9 mouse cellular contexts compared by ENCODE assay signal in genomic region chr5:66070350-66070749, GRCm38 (mm10).
DNase-seq lines count a peak whose midpoint lies in the region; ATAC-seq and TF ChIP-seq lines count a peak whose summit lies in the region.
"Had no signal": no experiment of that assay in that cellular context is flagged by ENCODE, and none has a peak within 500 bp of the region (broad histone marks: within the 10 kb centered on the region; RNA-seq: fewer than 3 reads in every experiment).

No protein-coding gene starts in this region.

- peak overlapping the region; percentile 46; the same call in 1 of the 2 replicates for H3K9ac ChIP-seq in CH12.LX (ENCODE audit: insufficient read depth, low read depth)
- H3K9ac ChIP-seq in ES-E14 (ENCODE audit: insufficient read depth, low read depth, low read length, poor library complexity, severe bottlenecking): no peak overlapping the region
- no peak overlapping the region for H3K9ac ChIP-seq in liver, embryonic 11.5 days (ENCODE audit: low read depth, low read length)

- H3K9me3 ChIP-seq in CH12.LX (replicated peaks; ENCODE audit: low read length) (no peaks in the 10 kb centered on the region), ES-E14 (ENCODE audit: control insufficient read depth, insufficient read depth, low read depth, low read length) (no peaks in the 10 kb centered on the region)
- no peaks in the 10 kb centered on the region for H3K9me3 ChIP-seq in liver, embryonic 11.5 days (ENCODE audit: control insufficient read depth, low read length)
- H3K9me3 ChIP-seq: forebrain, embryonic 12.5 days had no signal

- dilution Hi-C loops in CH12.LX (cut with MboI; ENCODE audit: extremely low pct_ligation_motif_present, extremely low pct_unique_long_range_greater_than_20kb, low sequenced_read_pairs): no loop called here

- peaks cover 18% of the 10 kb centered on the region for H3K79me2 ChIP-seq in CH12.LX (replicated peaks; ENCODE audit: control insufficient read depth, extremely low read depth, insufficient read depth, poor library complexity, severe bottlenecking)

- H3K27me3 ChIP-seq in kidney, adult 2 months (replicated peaks; ENCODE audit: control insufficient read depth, insufficient read depth, low read length): no peaks in the 10 kb centered on the region
- no peaks in the 10 kb centered on the region for H3K27me3 ChIP-seq in CH12.LX (replicated peaks)
- no peaks in the 10 kb centered on the region for H3K27me3 ChIP-seq in liver, embryonic 11.5 days (replicated peaks; ENCODE audit: control insufficient read depth, insufficient read depth, low read length)

- WGBS in kidney, adult 2 months: 19% methylated on average over 2 of the region's 2 CpGs
- 54% methylated on average over 2 of the region's 2 CpGs for WGBS in liver, embryonic 11.5 days

- TF ChIP-seq CTCF in kidney, adult 2 months (conservative IDR thresholded peaks at IDR 0.05; ENCODE audit: insufficient read depth, insufficient read length, low read depth, low read length): no peak
- TF ChIP-seq CTCF in CH12.LX (conservative IDR thresholded peaks at IDR 0.05 in 1 of 2, IDR thresholded peaks at IDR 0.05 in 1 of 2; ENCODE audit: low read depth in 2 of 2, low read length in 2 of 2): no peak

- TF ChIP-seq RAD21 in CH12.LX (IDR thresholded peaks at IDR 0.05; ENCODE audit: low read depth, low read length): no peak

- no peak for TF ChIP-seq POLR2A in kidney, adult 2 months (IDR thresholded peaks at IDR 0.05; ENCODE audit: low read depth, low read length)
- TF ChIP-seq POLR2A in CH12.LX (IDR thresholded peaks at IDR 0.05; ENCODE audit: low read depth, low read length): no peak

- peak; percentile 59; the same call in 1 of the 2 replicates for TF ChIP-seq EP300 in CH12.LX (IDR thresholded peaks at IDR 0.05; ENCODE audit: low read length)

- ATAC-seq in liver, embryonic 11.5 days (replicated peaks; ENCODE audit: low FRiP score): no peak

- H3K4me1 ChIP-seq in kidney, adult 2 months (ENCODE audit: control insufficient read depth, insufficient read depth, low read length): peaks cover 52% of the 10 kb centered on the region
- H3K4me1 ChIP-seq in CH12.LX (ENCODE audit: control insufficient read depth in 1 of 2, insufficient read depth in 2 of 2) (peaks cover 35 to 58% of the 10 kb centered on the region in 2 experiments), ES-E14 (ENCODE audit: control insufficient read depth in 2 of 2, insufficient read depth in 2 of 2, low read length in 2 of 2, poor library complexity in 1 of 2) (peaks cover 2 to 3% of the 10 kb centered on the region in 2 experiments; a peak in 2 of 4 replicates)
- peaks cover 19% of the 10 kb centered on the region; the same call in 1 of the 2 replicates for H3K4me1 ChIP-seq in liver, embryonic 11.5 days (replicated peaks; ENCODE audit: control insufficient read depth, insufficient read depth, low read length)

- peak overlapping the region; percentile 74 for H3K27ac ChIP-seq in kidney, adult 2 months (ENCODE audit: insufficient read depth, low read depth, low read length)
- H3K27ac ChIP-seq in CH12.LX (ENCODE audit: insufficient read depth, low read depth) (peak overlapping the region; percentile 94), ES-E14 (ENCODE audit: insufficient read depth, low read depth, low read length, poor library complexity, severe bottlenecking) (no peak overlapping the region)
- H3K27ac ChIP-seq in liver, embryonic 11.5 days (ENCODE audit: low read depth, low read length): no peak overlapping the region
- H3K27ac ChIP-seq: forebrain, embryonic 12.5 days; left cerebral cortex, adult 2 months had no signal

- DNase-seq in kidney, adult 2 months: no peak
- no peak for DNase-seq in kidney, postnatal 14 days
- DNase-seq in CH12.LX (ENCODE audit: extremely low read depth) (no peak), ES-E14 (ENCODE audit: low read depth, low spot score) (no peak)
- no peak for DNase-seq in liver, embryonic 11.5 days (ENCODE audit: low spot score)
- no peak for DNase-seq in B cell, adult 2 months
- no peak for DNase-seq in gastrocnemius, postnatal 14 days

- no peak overlapping the region for H3K4me3 ChIP-seq in kidney, adult 2 months (ENCODE audit: insufficient read depth, low read depth, low read length)
- H3K4me3 ChIP-seq in CH12.LX (replicated peaks in 1 of 3; ENCODE audit: low read depth in 2 of 3, low read length in 2 of 3, poor library complexity in 1 of 3) (peak overlapping the region; percentile 18 to 54 (median 36)), ES-E14 (ENCODE audit: insufficient read depth in 1 of 2, low read depth in 1 of 2, low read length in 2 of 2, poor library complexity in 1 of 2, severe bottlenecking in 1 of 2) (no peak overlapping the region)
- H3K4me3 ChIP-seq in liver, embryonic 11.5 days (ENCODE audit: low read depth, low read length): no peak overlapping the region

- H3K36me3 ChIP-seq in kidney, adult 2 months (ENCODE audit: control insufficient read depth, insufficient read depth, low read length): peaks cover 2% of the 10 kb centered on the region; the same call in 1 of the 2 replicates
- H3K36me3 ChIP-seq in CH12.LX (replicated peaks in 1 of 2; ENCODE audit: control insufficient read depth in 1 of 2, insufficient read depth in 1 of 2, low read length in 1 of 2): no peaks in the 10 kb centered on the region
- H3K36me3 ChIP-seq in ES-E14 (ENCODE audit: control insufficient read depth, insufficient read depth, low read length, poor library complexity, severe bottlenecking): no peaks in the 10 kb centered on the region
- no peaks in the 10 kb centered on the region for H3K36me3 ChIP-seq in liver, embryonic 11.5 days (ENCODE audit: control insufficient read depth, insufficient read depth, low read length)
- H3K36me3 ChIP-seq: forebrain, embryonic 12.5 days had no signal

- in situ Hi-C loops in CH12.LX (cut with MboI; ENCODE audit: low pct_ligation_motif_present, low pct_unique_long_range_greater_than_20kb, low sequenced_read_pairs): no loop called here
- in situ Hi-C loops in ES-E14 (cut with MboI; ENCODE audit: low sequenced_read_pairs in 2 of 2, unreplicated experiment in 2 of 2): no loop called here

- intact Hi-C loops in gastrocnemius, postnatal 14 days (cut with DNase I; ENCODE audit: low total_unique reads): no loop called here

- peak overlapping the region; percentile 94 for H3K4me2 ChIP-seq in CH12.LX (ENCODE audit: insufficient read depth, low read depth, poor library complexity, severe bottlenecking)
- peak overlapping the region; percentile 80 for H3K4me2 ChIP-seq in liver, embryonic 11.5 days

TF ChIP-seq in CH12.LX, 34 proteins besides CTCF, POLR2A, EP300 and RAD21:
- TF ChIP-seq NRF1 (IDR thresholded peaks at IDR 0.05; ENCODE audit: low read depth, low read length) (0 out of 2 replicates have a peak, but pooled peaks have one; percentile 7), RCOR1 (conservative IDR thresholded peaks at IDR 0.05; ENCODE audit: low read depth, low read length) (no peak), TCF12 (IDR thresholded peaks at IDR 0.05; ENCODE audit: low read depth, low read length) (peak; percentile 24; the same call in 1 of the 2 replicates), TBP (conservative IDR thresholded peaks at IDR 0.05; ENCODE audit: low read depth, low read length) (no peak), JUND (conservative IDR thresholded peaks at IDR 0.05; ENCODE audit: low read depth, low read length) (peak; percentile 36), BHLHE40 (IDR thresholded peaks at IDR 0.05; ENCODE audit: low read depth, low read length) (no peak), JUN (IDR thresholded peaks at IDR 0.05; ENCODE audit: insufficient read depth, low read depth, low read length) (peak; percentile 37; the same call in 1 of the 2 replicates), IRF4 (IDR thresholded peaks at IDR 0.05; ENCODE audit: low read depth, low read length) (peak; percentile 61; the same call in 1 of the 2 replicates), MEF2A (IDR thresholded peaks at IDR 0.05; ENCODE audit: borderline replicate concordance, low read depth, low read length) (peak; percentile 93), ZNF384 (IDR thresholded peaks at IDR 0.05; ENCODE audit: low read depth, low read length) (peak; percentile 27; the same call in 1 of the 2 replicates), ETS1 (conservative IDR thresholded peaks at IDR 0.05; ENCODE audit: low read depth, low read length) (peak; percentile 78), MAFK (IDR thresholded peaks at IDR 0.05; ENCODE audit: insufficient replicate concordance, low read length) (peak; percentile 87)

TF ChIP-seq in ES-E14, 5 proteins besides CTCF, POLR2A, EP300 and RAD21:
- TF ChIP-seq ZC3H11A (IDR thresholded peaks at IDR 0.05; ENCODE audit: borderline replicate concordance, low read depth, low read length) (no peak), MAFK (IDR thresholded peaks at IDR 0.05; ENCODE audit: insufficient read depth, low read depth, low read length) (peak; percentile 70)

Comparison
In these comparisons a context has a peak if more than half of its experiments do, and no peak if none do; other contexts are left out.
1. H3K27ac ChIP-seq: peak in kidney, adult 2 months (single experiment) and CH12.LX (single experiment); none in ES-E14 (single experiment) and liver, embryonic 11.5 days (single experiment).
2. H3K4me3 ChIP-seq: peak in CH12.LX (3 of 3); none in kidney, adult 2 months (single experiment), ES-E14 (0 of 2) and liver, embryonic 11.5 days (single experiment).